Mouse (Mus musculus) urinary bladder, postnatal 14 days (tissue): ENCODE measurements at regions not wholly inside any gene's neighbourhood (a gene's known extent, or its start where the extent isn't known, plus 50 kb on each side); places are given as distances from the start of the nearest gene placed in this dataset.

Experiments
- DNase-seq: peaks from one replicate; pipeline ENCODE4 v3.0.0; 2021; ENCODE audit warnings: low spot score

DNA sequence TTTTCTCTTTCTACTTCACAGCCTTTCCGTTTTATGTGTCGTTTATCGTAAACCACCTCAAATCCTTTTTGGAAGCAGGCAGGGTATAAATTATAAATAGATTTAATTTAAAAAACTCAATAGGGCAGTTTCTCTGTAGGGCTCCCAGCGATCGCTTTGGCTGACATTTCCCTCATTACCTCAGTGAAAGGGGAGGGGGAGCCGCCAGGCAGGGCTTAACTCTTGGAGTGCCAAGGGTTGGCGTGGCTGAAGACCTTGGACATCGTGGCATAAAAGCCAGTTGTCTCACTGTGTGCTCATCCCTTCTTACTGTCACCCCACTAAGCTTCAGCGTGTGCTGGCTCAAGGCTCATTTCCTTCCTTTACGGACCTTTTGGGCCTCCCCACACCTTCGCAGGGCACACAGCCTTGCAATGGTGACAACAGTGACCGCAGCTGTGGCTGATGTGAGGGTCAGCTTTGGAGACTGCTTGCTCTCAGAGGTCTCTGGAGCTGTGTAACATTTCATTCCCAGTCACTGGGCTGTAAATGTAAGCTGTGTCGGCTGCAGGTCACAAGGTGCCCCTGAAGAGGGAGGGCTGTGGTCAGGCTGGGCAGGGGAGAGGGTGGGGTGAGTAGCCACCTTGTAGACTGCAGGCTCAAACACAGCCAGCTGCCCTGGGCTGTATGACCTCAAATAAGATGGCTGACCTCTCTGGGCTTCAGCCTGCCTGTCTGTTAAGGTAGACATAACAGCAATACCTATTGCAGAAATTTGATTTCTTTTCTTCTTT is 81.6 kb upstream of the Stx16 start:
- DNase-seq: no peak

DNA sequence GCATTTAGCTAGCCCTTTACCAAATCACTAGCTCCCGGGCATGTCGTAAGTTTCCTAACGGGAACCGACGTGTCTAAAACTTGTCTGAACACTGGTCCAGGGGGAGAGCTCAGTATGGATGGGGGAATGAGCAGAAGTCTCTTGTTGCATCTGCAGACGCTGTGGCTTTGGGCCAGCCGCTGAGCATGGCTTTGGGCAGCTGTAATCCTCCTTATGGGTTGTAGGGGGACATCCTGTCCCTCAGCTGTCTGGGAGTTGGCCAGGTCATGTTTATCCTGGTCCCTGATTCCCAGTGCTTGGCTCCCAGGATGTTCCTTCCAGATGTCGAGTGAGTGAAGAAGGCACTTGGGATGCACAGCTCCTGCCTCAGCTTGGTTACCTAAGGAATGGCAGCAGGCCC is 71.4 kb upstream of the Stx16 start:
- DNase-seq: no peak

DNA sequence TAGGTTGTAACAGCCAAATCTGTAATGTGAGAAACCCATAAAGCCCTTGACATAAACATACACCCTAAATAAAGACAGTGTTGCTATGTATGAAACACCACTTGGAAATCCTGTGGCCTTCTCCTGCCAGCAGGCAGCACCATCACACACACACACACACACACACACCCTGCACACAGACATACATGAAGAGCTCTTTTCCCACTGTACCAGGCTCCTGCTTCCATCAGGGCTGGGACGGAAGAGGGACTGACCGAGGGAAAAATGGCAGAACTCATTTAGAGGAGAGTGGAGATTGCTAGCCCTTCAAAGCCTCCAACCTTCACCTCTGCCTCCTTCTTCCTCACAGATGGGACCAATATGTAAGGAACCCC is 68.1 kb upstream of the Stx16 start:
- no peak for DNase-seq

DNA sequence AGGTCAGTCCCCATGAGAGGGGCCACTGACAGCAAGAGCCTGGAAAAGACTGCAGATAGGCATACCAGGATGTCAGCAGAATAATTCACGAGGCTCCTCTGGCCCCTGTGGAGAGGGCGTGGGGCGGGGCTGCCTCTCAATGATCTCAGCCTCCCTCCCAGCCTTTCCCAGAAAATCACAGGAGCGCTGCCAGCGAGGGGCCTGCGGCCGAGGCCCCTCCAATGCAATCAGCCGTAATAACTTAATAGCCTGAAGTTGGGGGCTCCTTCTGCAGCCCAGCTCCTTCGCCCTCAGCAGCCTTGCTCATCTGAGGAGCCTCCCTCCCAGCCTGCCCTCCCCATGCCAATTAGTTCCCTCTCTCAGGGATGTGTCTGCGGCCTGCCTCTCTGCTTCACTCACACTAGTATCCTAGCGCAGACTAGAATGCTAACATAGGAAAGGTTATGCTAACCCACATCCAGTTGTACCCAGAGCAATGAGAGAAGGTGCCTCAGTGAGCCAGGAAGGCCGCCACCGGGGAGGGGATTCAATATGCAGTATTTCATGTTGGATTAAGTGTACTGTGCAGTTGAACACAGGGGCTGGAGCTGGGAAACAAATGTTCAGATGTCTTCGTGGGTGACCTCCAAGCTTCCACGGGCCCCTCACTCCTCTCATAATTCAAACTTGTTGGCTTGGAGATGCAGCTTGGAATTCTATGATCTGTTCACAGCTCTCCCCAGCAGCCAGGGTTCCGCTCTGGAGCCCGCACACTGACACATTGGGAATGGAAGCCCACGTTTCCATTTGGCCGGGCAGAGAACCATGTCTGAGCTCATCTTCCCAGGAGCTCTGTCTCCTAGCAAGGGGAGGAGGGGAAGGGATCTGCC is 67.5 kb upstream of the Stx16 start:
- peak; percentile 59 for DNase-seq

DNA sequence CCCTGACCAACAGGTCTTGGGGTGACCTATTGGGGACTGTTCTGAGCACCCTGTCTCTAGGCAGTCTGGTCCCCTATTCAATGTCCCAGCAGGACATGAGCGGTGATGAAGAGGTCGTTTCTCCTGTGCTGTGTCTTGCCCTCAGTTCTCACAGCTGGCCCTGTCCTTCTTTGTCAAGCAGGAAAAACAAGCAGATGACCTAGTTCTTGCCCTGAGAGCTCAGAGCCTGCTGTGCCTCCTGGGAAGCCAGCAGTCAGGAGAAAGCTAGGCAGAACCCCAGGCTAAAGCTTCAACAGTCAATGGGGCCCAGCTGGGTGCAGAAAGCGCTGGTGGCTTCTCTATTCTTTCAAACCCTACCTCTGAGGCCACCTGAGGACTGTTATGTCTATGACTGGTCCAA is 66.1 kb upstream of the Stx16 start:
- no peak for DNase-seq

GRCm38 (mm10) chr2:174011399-174011798 is 64.7 kb upstream of the Stx16 start:
- no peak for DNase-seq

DNA sequence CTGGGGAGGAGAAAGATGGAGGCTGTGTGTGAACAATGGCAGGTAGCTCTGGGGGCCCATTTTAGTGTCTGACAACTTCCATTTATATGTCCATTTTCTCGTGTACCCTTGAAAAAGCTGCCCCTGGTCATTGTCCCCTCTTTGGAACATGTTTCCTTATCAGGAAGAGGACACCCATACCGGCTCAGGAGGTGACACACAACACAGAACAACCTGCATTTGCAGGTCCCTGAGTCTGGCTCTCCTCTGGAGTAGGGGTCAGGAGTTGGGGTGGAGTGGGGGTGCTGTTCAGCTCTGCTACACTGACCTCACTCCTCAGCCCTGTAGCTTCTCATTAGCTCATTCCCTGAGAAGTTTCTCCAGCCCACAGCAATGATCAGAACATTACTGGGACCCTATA is 61.7 kb upstream of the Stx16 start:
- no peak for DNase-seq

GRCm38 (mm10) chr2:174015283-174015682 is 60.8 kb upstream of the Stx16 start:
- no peak for DNase-seq

DNA sequence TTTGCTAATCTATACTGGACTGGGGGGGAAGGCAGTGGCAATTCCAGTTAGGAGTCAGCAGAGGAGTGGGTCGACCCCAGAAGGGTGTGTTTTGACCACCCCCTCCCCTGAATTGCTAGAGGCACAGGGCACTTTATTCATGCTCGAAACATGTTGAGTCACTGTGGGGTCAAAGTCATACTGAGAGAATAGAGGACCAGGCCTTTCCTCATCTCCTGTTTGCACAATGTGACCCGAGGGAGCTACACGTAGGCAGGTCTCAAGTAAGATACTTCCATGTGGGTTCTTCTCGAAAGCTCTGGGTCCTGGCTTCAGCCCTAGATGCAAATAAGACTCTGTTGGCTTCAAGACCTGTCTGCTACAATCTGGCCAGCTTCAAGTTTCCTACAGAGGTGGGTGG is 60.0 kb upstream of the Stx16 start:
- DNase-seq: no peak

DNA sequence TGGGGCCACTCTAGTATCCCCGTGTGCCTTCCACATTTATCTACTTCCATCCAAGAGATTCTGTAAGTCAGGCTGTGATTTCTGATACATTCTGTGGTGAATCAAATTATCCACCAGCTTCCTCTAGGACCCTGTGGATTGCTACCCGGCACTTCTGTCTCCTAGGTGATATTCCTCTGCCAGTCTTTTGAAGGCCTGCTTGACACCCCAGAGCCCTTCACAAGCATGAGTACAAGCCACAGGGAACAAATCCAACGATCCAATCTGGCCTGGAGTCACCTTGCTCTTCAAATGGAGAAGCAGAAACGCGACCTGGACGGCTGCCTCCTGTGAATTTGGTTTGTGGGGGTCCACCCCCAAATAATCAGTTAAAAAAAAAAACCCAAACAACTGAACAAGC is 59.1 kb upstream of the Stx16 start:
- DNase-seq: no peak

- DNase-seq: no peak
Observed at GRCm38 (mm10) chr2:174017596-174017995, 58.5 kb upstream of the Stx16 start.

- DNase-seq: no peak
Observed at GRCm38 (mm10) chr2:174018002-174018401, 58.1 kb upstream of the Stx16 start.

DNA sequence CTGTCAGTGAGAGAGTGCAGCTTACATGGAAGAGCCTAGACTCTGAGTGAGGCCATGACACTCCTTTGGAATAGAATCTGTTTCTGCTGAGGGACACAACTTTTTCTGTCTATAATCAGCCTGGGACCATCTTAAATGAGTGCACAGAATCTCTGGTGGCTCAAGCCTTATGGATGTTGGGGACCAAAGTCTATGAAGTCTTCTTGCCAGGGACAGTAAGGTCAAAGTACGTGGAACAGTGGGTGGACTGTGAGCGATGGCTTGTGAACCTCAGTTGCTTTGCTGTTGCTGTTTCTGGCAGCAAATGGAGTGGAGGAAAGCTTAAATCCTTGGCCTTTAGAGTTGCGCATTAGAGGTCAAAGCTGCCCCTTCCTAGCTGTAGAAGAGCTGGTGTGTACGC is 57.1 kb upstream of the Stx16 start:
- DNase-seq: no peak

DNA sequence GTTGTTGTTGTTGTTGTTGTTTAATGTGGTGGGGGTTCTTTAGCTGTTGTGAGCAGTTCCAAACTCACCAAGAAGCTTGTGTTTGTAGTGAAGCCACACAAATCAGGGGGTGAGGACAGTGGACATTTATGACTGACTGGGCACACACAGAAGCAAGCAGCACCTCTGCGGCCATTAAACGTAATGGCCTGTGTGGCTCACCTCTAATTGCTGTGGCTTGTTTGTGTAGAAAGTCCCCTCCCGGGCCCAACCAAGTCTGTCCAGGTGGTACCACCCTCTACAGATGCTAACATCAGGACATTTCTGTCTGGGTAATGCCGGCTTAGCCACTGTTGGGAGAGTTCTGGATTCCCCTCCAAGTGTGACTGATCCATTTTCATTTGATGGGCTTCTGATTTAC is 56.1 kb upstream of the Stx16 start:
- no peak for DNase-seq

DNA sequence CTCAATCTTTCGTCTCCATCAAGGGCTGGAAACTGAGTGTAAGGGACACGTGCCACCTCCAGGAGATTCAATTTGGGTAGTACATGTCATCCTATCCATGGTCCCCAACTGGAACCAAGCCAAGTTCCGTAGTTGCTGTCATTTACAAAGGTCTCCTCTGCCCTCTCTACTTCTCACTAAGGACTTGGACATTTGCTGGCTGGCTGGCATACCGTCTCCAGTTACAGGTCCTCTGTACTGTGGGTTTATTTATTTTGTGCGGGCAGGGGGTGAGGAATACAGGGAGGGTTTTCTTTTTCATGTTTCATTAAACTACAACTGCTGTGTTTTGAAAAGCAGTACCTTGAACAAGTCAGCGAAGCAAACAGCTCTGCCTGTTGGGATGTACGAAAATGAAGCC is 55.7 kb upstream of the Stx16 start:
- no peak for DNase-seq

GRCm38 (mm10) chr2:174021538-174021937 is 54.6 kb upstream of the Stx16 start:
- no peak for DNase-seq

- DNase-seq: peak; percentile 33
Observed at GRCm38 (mm10) chr2:174022292-174022691, 53.8 kb upstream of the Stx16 start.

DNA sequence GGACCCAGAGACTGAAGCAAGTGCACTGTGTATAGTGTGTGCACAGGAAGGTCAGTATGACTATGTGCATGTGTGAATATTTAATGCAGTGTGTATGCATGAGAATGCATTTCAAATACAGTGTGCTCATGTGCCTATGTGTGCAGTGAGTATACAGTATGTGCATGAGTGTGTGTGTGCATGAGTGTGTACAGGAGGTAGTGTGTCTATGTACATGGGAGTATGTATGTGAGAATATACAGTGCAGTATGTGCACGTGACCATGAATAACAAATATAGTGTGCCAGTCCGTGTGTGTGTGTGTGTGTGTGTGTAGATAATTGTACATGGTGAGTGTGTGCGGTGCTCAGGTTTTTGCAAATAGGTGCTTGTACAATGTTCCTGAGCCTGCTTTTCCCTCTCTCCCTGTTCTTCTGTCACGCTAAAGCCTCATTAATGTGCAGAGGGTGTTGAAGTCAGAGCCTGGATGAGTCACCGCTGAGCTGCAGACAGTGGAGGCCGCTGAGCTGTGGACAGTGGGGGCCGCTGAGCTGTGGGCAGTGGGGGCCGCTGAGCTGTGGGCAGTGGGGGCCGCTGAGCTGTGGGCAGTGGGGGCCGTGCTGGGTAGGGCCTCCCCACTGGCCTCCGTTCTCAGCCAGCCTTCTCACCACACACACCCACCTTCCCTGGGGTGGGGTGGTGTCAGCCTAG is 50.8 kb upstream of the Stx16 start:
- peak; percentile 35 for DNase-seq
